Mouse (Mus musculus) thymus, postnatal 36 days (tissue): Measurements from ENCODE around the gene Slc27a5.

Source experiments
- DNase-seq, 2 experiments: peaks; one replicate each; pipeline ENCODE4 v3.0.0; 2022; ENCODE audit warnings: mixed read lengths in 2 of 2

Slc27a5 gene

DNA sequence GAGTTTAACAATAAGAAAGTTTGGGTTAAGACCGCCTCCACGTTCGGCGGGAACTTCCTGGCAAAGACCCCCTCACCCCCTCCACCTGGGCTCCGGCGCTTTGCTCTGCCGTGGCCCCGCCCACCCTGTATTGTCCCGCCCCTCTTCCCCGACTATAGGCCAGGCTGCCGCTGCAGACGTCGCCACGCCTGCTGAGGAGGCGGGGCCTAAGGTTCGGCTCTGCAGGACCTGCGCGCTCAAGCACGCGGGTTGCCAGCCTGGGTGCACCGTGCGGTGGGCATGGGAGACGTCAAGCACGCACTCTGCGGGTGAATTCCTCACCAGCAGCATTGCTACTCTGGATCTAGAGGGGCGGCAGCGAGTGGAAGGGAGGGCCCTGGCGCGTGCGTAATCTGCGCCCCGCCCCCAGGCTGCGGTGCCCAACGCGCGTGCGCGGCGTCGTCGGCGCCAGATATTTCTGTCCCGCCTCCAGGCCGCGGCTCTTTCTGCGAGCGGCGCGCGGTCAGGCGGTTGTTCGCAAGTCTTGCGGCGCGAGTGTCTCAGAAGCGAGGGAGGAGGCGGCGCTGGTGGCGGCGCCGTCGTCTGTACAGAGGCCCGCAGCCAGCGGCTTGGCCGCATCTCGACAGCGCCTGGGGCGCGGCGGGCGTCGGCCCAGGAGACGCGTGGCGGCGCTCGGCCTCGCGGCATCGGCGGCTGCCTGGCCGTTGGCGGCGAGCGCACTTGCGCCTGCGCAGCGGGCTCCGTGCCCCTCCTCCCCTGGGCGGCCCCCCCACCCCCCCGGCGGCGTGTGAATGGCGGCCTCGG is 26.1 kb upstream of the Slc27a5 start:
- peak; percentile 94 to 96 for DNase-seq

DNA sequence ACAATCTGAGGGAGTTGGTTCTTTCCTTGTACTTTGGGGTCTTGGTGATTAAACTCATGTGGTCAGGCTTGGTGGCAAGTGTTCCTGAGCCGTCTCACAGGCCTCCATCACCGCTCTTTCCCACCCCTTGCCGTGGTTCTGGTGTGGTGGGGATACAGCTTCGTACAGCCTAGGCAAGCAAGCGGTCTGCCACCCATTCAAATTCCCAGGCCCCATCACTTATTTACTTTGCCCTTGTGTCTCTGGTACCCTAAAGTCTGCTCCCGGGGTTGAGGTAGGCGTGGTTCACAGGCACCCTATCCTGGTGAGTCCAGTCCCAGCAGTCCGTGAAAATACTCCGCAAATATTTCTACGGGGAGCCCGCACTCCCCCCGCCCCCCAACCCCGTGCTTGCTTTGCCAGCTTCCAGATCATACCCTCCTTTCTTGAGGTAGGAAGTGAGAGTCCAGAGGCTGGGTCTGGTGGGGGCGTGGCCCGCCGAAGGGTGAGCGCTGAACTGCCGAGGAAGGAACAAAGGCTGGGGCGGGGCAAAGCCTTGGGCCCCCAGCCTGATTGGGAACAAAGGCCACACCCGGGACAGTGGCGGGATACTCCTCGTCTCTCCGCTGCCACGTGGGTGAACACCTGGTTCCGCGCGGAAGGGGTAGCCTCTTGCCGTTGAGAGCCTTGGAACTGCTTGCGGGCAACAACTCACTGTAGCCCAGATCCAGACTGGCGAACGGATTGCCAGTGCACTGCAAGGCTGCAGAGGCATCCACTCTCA is 25.0 kb upstream of the Slc27a5 start:
- DNase-seq, result peak; percentile 77 to 86

DNA sequence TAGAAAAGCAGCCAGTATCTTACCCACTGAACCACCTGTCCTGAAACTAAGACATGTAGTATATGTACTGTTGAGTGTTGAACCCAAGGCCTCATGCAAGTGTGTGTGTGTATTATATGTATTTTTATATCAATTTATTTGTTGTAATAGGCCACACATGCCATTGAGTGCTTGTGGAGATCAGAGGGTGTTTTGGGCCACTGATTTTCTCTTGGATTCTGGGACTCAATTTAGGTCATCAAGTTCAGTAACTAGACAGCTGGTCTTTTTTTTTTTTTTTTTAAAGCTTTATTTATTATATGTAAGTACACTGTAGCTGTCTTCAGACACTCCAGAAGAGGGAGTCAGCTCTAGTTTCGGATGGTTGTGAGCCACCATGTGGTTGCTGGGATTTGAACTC is 17.2 kb upstream of the Slc27a5 start:
- no peak for DNase-seq

DNA sequence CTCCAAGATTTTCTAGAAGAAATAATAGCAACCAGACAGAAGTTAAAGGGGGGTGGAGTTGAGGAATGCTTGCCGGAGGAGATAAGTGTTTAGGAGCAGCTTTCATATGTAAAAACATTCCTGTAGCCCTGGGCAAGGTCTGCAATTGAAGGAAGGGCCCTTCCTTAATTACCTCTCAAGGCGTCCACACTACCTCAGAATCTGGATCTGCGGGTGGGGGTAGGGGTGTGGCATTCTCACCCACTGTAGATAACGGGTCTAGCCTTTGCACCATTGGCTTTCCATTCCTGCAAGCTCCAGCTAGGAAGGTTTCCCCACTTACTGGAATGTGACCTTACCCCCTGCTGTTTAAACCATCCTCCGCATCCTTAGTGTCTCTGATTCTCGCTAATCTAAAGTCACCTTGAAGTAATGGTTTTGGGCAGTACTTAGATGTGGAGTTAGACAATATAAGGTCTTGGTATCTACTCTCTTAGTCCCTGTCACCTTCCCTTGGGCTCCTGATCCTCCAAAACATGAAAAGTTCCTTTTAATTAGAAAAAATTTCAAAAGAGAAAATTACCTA is 16.4 kb upstream of the Slc27a5 start:
- DNase-seq, result no peak

DNA sequence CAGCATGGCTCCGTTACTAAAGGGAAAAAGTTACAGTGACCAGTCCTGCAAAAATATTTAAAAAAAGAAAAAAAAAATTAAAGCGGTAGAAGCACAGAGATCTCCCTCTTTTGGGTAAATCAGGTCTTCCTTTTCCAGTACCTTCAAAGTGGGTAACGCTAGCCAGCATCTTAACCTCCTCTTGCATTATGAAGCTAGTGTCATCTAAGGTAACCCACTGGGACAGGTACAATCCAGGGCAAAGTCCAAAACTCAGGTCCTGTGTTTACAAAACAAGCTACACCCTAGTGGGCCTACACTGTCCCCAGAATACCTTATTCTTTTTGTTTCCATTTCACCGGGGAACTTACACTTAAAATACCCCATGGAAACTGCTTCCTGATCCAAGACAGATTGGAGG is 15.7 kb upstream of the Slc27a5 start:
- DNase-seq, result no peak

DNA sequence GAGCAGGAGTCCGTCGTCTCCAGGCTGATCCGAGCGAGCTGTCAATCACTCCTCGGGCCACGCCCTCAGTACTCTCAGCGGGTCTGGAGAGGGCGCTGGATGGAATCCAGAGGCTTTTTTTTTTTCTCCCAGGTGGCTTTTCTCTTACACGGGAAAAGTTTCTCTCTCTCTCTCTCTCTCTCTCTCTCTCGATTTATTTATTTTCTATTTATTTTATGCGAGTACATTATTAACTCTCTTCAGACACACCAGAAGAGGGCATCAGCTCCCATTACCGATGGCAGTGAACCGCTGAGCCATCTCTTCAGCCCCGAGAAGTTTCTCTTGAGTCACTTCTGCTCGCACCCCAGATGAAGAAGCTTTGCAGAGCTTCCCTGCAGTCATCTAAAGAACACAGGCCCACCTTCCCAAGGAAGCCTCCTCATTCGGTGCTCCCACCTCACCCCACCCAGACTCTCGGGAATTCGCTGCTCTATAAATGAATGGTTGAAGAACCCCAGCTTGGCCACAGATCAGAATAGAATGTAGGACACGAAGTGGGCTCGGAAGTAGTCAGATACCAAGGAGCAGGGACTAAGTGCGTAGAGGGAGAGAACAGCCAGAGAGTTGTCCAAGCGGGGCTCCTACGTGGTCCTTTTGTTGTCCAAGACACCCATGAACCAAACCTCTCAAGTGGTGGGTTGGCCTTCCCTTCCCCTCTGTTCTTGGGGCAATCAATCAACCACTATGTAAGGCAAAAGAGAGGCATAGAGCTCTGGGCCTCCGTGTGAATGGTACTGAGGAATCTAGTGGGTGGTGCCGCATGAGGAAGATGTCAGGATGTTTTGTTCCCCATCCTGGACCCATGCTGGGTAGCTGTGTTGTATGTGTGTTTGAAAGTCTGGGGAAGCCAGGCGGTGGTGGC is 12.3 kb upstream of the Slc27a5 start, which contains the start of gene Zbtb45:
Zbtb45 (minus strand) TSS at position 30 of the 904 bp plus-strand sequence.
- no peak for DNase-seq

DNA sequence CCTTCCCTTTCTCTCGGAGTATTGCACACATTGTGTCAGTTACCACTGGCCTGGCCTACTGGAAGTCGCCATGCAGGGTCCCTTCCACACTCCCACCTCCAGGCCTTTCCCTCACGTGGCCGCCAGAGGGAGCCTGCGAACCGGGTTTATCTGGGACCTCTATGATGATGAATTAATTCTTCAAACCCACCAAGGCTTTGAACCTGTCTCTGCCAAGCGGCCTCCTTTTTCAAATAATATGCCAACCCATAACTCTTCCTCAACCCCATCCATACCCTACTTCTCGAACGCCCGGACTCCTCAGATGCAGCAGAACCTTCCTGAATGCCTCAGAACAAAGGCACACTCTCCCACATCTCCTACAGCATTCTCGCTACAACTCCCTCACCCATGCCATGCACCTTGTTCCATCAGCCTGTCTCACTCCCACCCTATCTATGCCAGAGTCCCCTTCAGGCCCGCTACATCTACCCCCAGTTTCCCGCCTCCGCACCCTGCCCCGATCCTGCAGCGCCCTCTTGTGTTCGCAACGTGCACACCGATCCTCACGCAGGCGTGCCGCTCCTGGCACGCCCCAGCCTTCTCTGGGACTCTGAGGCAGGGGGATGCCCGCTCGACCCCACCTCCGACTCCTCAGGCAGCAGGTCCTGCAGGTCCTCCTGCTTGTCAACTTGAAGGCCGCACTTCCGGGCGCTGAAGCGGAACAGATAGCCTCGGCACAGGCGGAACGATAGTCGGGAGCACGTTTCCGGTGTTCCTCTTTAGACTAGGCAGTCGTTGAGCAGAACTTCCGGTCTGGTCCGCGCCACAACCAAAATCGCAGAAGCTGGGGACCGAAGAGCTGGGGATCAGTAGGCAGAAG is 11.4 kb upstream of the Slc27a5 start:
- peak; percentile 91 for DNase-seq

DNA sequence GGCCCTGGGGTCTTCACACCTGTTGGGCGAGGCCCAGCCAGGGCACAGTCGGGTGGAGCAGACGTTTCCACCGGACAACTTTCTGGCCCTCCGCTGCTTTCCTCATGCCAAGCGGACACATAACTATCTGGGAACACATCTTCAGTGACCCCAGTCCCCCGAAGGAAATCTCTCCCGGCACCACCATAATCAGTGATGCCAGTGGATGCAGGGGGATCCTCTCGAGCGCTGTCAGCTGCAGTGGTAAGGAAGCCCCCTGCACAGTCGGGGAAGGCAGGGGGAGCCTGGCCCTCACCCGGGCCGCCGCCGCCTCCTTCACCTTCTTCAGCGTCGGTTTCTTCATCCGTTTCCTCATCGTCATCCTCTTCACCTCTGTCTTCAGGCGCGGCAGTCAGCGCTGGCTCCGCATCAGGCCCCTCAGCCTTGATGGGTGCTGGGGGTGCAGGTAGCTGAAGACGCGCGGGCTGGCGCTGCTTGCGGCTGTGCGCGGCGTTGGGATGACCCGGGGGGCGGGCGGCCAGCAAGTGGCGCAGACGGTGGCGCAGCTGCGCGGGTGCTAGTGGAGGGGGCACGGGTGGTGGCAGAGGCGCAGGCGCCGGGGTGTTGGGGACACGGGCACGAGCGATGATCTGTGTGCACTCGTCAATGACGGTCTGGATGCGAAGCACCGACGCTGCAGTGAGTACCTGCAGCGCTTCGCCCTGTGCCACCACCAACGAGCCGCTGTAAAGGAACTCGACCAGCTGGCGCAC is 9.5 kb upstream of the Slc27a5 start:
- DNase-seq, result peak in 1 of 2 experiments; percentile 24

DNA sequence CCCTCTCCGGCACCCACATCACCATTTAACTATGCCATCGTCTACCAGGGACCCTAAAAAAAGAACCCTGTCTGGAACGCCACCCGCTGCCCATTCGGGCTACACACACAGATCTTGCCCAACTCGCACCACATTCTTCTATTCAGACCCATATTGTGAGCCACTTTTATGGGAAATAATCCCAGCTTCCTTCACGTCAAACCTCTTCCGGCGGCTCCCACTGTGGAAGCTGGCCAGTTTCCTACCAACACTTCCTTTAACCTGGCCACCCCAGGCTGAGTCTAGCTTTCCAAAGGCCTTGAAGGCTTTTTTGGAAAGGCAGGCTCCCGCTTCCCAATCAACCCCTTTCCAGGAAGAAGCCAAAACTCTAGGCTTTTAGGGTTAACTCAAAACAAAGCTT is 8.5 kb upstream of the Slc27a5 start:
- no peak for DNase-seq

DNA sequence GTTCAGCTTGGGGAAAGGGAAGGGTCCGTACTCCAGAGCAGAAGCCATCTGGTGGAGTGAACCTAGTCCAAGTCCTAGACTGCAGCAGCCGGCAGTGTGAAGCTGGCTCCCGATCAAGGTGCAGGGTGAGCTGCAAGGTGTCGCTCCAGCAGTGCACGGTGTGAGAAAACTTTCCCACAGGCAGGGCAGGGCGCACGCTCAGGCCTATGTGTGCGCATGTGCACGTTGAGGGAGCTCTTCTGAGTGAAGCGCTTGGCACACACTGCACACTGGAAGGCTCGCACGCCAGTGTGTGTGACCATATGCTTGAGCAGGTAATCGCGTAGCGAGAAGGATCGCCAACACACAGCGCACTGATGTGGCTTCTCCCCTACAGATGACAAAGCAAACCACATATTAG is 8.0 kb upstream of the Slc27a5 start:
- no peak for DNase-seq

DNA sequence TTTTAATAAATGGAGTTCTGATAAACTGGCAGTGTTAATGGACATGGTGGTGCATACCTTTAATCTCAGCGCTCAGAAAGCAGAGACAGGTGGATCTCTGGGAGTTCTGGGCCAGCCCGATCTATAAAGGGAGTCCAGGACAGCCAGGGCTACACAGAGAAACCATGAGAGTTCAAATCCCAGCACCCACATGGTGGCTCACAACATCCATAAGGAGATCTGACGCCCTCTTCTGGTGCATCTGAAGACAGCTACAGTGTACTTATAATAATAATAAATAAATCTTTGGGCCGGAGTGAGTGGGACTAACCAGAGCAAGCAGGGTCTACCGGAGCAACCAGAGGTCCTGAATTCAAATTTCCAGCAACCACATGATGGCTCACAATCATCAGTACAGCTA is 5.4 kb upstream of the Slc27a5 start:
- DNase-seq, result no peak

DNA sequence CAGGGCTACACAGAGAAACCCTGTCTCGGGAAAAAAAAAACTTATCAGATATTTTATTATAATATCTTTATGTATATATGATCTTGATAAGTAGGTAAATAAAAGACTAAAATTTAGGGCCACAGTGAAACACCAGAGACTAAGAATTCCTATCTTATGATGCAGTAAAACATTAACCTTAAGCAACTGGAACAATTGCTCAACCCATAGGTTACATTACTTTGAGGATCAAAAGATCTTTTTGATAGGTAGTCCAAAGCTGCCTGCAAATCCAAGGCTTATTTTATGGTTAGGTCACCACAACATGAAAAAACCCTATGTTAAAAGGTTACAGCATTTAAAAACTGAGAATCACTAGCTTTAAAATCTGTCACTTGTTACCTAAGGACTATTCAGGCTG is 3.6 kb upstream of the Slc27a5 start:
- DNase-seq, result no peak

DNA sequence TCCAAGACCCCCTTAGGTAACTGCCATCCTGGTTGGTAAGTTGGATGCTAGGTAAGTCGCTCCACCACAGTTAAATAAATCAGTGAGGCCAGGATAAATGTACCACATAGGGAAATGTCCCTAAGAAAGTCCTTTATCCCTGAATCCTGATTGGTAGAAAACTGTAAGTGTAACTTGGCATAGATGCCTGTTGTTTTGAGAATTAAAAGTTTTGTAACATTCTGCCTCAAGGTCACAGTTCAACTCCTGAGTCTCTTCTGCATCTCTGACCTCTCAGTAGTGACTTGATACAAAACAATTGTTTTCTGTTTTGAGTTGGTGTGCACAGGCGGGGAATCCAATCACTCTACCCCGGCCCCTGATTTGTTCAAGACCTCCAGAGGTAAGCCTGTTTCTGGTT is 859 bp upstream of the Slc27a5 start, which contains the start of gene Trim28:
Trim28 (plus strand) TSS at position 264 of the 400 bp plus-strand sequence.
- no peak for DNase-seq

DNA sequence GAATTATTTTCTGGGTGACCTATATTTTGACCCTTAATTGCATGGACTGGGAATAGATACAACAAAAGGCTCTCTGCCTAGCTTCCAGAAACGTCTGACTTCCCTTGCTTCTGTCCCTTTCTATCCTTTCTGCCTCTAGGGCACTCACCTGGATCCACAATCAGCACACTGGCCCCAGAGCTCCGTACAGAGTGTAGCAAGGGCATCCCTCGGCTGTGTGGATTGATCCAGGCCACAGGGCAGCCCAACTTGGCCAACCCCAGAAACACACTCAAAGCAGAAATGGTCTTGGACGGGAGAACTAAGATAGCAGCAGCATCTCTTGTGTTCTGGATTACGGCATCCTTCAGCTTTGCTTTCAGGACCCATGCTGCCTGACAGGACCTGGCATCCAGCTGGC is 762 bp downstream of the Slc27a5 start:
- DNase-seq, result no peak

DNA sequence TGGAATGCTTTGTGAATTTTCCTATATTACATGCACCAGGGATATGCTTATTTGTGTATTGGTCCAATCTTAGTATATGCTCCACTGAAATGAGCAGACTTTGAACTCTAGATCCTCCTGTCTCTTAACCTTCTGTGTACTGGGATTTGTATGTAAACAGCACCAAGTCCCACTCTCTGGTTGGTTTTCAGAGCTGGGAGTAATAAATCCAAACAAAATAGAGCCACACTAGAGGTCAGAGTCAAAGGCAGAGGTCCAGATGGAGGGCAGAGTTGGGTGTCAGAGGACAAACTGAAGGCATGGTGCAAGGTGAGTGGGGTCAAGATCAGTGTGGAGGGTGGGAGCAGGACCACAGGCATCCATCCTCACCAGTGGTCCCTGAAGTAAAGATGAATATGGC is 2.1 kb downstream of the Slc27a5 start:
- no peak for DNase-seq

DNA sequence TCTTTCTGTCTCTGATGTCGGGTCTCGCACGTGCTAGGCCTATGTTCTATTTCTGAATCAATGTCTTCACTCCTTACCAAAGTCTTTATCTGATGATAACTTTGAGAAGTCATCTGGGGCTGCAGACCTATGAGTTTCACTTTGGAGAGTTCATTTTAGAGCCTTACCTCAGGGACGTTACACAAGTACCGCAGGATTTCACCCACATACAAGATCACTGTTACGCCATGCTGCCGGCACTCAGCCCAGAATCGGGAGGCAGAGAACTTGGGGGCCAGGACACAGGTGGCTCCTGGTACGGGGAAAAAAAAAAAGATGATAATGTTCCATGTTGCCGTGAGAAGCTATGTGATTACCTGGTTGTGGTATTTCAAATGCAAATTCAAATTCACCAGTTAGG is 4.8 kb downstream of the Slc27a5 start:
- no peak for DNase-seq

DNA sequence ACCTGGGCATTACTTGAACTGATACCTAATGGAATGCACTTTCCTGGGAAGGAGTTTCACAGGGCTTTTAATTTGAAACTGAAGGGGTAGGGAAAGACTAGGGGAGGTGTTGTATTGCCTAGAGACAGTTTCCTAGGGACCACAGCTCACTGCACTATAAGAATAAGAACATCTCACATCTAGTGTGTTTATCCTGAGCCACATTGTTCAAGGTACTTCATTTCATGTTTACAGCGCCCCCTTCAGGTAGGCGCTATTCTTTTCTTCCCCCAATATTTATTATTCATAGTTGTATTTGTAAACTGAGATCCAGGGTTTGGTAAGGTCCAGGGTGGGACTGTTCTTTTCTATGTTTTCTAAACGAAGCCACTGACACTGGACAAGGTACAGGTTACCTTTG is 5.8 kb downstream of the Slc27a5 start:
- peak in 1 of 2 experiments; percentile 45 for DNase-seq

DNA sequence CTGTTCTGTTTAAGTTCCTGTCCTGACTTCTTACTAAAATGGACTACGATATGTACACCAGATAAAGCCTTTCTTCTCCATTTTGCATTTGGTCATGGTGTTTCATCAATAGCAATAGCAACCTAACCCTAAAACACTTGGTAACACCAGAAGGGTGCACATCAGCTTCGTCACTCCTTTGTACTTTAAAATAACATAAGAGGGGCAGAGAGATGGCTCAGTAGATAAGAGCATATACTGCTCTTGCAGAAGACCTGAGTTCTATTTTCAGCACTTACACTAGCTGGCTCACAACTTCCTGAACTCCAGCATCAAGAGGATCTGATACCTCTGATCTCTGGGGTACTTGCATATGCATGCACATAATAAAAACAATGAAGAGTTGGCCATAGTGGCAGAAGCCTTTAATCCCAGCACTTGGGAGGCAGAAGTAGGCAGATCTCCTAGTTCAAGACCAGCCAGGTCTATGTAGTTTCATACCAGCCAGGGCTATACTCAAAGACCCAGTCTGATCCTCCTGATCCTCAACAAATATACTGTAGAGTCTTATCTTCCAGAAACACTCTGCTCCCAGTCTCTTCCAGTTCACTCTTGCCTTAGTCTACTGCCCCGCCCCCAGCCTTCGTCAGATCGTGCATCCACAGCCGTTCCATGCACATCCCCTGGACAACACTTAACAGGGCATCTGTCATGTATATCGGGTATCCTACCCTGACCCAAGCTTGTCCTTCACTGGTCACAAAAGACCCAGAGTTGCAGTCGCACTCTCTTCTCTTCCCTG is 10.4 kb downstream of the Slc27a5 start:
- DNase-seq, result no peak

DNA sequence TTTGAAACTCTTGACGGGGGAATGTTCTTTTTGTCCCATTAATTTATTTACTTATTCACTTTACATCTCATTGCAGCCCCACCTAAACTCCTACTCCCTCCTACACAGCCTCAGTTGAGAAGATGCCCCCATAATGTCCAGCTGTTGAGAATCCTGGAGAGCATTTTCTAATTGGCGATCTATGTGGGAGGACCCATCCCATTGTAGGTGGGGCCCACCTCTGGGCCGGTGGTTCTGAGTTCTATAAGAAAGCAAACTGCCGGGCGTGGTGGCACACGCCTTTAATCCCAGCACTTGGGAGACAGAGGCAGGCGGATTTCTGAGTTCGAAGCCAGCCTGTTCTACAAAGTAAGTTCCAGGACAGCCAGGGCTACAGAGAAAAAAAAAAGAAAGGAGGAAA is 11.1 kb downstream of the Slc27a5 start:
- no peak for DNase-seq

DNA sequence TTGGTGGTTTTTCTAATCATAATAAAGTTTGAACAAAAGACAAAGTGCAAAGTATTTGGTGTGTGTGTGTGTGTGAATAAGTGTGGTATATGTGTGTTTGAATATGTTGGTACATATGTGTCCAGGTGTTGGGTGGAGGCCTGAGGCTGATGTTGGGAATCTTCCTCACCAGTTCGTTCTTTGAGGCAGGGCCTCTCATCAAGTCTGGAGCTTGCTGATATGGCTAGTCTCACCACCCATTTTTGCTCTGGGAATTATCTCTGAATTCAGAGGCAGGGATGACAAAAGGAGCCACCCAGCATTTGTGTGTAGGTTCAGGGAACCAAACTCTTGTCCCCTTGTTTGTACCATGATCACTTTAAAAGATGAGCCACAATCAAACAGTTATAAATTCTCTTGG is 12.3 kb downstream of the Slc27a5 start:
- no peak for DNase-seq
